Mouse (Mus musculus) gastrocnemius, adult 18-20 months (tissue): ENCODE measurements around the gene Ppp1r21. TPM values are rescaled to one million over a fixed set of nuclear protein-coding genes. Genes with fewer than 3 reads are reported as not detected.
A peak's percentile ranks its signal among the peaks of the same experiment; 100 is the strongest.

Source experiments
- DNase-seq: peaks from one replicate; pipeline ENCODE4 v3.0.0; 2021; ENCODE audit warnings: low spot score
- long read RNA-seq, 2 experiments: library from polyadenylated mRNA; stranded (forward); transcript quantifications; one replicate each; pipeline ENCODE4 v2.0.0; 2021
- total RNA-seq, 2 experiments: library from RNA; stranded (reverse); gene quantifications; 2 replicates each; pipeline ENCODE4 v1.2.3; 2021

The Ppp1r21 gene
- 1 to 10 TPM; 6.2 TPM for total RNA-seq
- long read RNA-seq, experiment 1, partial matches to known transcripts, result 0 of 2 reads
- long read RNA-seq, experiment 1, other reads (novel, unspliced or antisense), result 0 of 2 reads
- long read RNA-seq, experiment 2, partial matches to known transcripts, result 0 of 1 reads
- long read RNA-seq, experiment 2, other reads (novel, unspliced or antisense), result 1 of 1 reads

GRCm38 (mm10) chr17:88529519-88530235, at the start of gene Ppp1r21:
TSS of gene Ppp1r21 (plus strand) at chr17:88530118.
- peak; percentile 96 for DNase-seq

GRCm38 (mm10) chr17:88480369-88480768, 49.5 kb upstream of the Ppp1r21 start:
- no peak for DNase-seq

DNA sequence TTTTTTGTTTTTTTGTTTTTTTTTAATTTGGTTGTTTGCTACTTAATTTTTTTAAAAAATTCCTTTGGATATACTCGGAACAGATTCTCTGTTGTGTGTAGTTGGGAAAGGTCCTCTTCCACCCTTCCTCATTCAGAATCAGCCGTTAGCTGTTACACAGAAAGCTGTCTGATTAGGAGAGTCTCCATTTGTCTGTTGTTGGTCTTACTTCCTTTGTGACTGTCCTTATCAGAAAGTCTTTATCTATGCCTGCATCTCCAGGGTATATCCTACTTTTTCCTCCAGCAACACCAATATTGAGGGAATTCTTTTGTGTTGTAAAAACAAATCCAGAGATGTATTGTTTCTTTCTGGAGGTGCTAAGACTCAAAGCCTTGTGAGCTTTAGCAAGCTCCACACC, 48.9 kb upstream of the Ppp1r21 start:
- DNase-seq, result no peak

GRCm38 (mm10) chr17:88481587-88481986, 48.3 kb upstream of the Ppp1r21 start:
- no peak for DNase-seq

DNA sequence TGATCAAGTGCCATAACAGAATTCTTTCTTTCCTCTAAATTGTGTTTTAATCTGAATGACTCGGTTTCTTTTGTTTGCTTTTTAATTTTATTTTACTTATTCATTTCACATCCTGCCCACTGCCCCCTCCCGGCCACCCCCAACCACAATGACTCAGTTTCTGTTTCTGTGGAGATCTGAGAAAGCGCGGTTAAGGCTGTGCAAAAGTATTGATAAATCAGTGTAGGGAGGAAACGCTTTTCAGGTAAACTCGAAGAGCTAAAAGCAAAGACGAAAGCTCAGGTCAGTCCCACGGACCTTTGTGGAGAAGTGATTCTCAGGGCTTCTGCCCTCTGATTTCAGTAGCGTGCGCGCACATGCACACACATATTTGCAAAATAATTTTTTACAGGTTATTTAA, 45.4 kb upstream of the Ppp1r21 start:
- no peak for DNase-seq

GRCm38 (mm10) chr17:88484951-88485350, 45.0 kb upstream of the Ppp1r21 start:
- no peak for DNase-seq

DNA sequence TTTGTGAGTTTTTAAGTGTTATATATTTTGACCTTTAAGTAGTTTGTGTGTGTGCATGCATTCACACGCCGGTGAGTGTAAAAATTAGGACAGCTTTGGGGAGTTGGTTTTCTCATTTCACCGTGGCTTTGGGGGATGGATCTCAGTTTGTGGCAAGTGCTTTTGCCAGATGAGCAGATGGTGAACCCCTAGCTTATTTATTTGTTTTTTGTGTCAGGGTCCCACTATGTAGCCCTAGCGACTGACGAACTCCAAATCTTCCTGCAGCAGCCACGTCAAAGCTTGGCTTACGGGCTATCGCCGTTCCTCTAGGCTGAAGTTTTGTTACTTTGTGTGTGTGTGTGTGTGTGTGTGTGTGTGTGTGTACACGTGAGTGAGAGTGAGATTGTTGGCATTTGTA, 39.4 kb upstream of the Ppp1r21 start:
- no peak for DNase-seq

DNA sequence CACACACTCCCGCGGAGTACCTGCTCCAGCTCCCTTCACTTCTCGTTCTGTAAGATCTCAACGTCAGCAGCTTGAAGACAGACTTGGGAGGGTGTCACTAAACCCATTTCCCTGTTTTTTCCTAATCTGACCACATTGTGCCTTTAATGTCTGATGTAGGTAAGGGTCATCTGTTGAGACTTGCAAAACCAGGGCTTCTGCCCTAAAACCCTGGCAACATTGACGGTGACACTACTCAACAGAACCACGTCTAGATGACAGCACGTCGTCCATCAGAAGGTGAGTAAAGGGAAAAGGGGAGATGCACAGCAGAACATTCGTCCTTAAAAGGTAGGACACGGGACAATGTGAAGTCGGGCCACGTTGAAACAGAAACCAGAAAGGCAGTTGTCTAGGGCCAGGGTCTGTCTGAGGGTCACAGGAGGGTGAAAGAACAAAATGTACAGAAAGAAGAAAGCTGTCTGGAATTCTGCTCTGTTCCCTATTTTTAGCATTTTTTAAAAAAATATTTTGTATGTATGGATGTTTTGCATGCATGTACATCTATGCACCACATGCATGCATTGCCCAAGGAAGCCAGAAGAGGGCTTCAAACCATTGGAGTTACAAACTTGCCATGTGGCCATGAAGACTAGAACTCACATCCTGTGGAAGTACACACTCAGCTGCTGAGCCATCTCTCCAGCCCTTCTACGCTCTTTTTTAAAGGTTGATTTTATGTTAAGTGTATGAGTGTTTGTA, 38.4 kb upstream of the Ppp1r21 start:
- DNase-seq, result no peak

DNA sequence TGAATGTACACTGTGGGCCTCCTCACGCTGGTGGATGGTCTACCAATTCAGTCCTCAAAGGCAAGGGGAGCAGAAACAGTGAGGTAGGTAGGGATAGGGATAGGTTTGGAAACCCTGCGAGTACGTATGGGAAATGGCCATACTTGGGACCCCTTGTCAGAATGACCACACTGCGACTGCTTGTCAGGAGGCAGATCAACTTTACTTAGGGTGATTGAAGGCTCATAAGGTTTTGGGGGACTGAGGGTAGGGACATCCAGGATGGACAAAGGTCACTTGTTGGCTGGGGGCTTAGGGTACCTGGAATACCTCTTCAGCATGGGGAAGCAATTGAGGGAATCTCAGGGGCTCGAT, 37.8 kb upstream of the Ppp1r21 start:
- DNase-seq, result no peak

DNA sequence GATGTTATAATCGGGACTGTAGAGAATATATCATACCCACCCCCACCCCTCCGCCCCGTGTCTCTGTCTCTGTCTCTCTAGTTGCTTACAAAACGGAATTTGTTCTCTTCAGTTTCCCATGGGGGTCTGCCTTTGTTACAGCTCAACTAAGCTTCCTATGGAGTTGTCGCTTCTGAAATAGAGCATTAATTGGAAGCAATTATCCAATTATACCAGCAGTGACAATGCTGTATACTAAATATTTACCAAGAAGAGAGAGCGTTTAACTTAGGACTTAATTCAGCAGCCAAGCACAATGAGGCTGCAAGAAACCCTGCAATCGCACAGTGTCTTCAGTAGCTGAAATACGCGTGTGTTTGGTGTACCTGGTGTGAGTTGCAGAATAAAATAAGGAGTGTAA, 36.4 kb upstream of the Ppp1r21 start:
- no peak for DNase-seq

- no peak for DNase-seq
Observed at GRCm38 (mm10) chr17:88494121-88494771, 35.7 kb upstream of the Ppp1r21 start.

DNA sequence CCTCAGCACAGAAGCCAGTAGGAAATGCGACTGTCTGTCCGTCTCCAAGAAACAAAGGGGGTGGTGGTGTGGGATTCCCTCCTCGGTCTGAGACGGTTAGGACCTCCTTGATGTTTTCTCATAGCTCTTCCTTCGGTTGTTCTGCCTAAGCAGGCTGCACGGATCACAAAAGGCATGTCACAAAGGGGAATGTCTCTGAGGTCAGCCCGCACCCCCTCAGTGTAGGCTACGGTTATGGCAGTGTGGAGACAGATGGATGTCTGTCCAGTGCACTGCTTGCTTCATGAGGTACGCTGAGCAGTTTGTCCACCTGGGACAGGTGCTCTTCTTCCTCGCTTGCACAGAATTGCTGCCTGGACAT, 35.2 kb upstream of the Ppp1r21 start:
- DNase-seq, result no peak

- DNase-seq, result no peak
Observed at GRCm38 (mm10) chr17:88498090-88498682, 31.7 kb upstream of the Ppp1r21 start.

DNA sequence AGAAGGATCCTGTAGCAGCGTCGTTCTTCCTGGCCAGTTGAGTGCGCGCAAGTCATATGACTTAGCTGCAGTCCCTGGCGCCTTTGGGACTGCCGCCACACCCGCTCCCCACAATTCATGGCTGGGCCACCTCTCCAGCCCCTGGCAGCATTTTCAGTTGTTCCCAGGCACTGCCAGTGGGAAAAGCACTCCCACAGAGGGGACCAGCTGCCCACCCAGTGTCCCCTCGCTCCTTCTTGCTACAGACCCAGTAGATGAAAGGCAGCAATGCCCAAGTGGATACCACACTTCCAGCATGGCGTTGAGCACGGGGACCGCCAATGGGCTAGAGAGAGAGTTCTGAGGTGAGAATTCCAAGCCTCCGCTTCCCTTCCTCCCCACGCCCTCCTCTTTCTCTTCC, 25.9 kb upstream of the Ppp1r21 start:
- no peak for DNase-seq

- DNase-seq, result no peak
Observed at GRCm38 (mm10) chr17:88505275-88505723, 24.6 kb upstream of the Ppp1r21 start.

GRCm38 (mm10) chr17:88505941-88506340, 24.0 kb upstream of the Ppp1r21 start:
- DNase-seq, result no peak

GRCm38 (mm10) chr17:88507376-88507775, 22.5 kb upstream of the Ppp1r21 start:
- no peak for DNase-seq

- DNase-seq, result peak; percentile 32
Observed at GRCm38 (mm10) chr17:88508846-88509508, 20.9 kb upstream of the Ppp1r21 start.

GRCm38 (mm10) chr17:88509999-88510398, 19.9 kb upstream of the Ppp1r21 start:
- DNase-seq, result no peak

GRCm38 (mm10) chr17:88511095-88511551, 18.8 kb upstream of the Ppp1r21 start:
- DNase-seq, result peak; percentile 75

DNA sequence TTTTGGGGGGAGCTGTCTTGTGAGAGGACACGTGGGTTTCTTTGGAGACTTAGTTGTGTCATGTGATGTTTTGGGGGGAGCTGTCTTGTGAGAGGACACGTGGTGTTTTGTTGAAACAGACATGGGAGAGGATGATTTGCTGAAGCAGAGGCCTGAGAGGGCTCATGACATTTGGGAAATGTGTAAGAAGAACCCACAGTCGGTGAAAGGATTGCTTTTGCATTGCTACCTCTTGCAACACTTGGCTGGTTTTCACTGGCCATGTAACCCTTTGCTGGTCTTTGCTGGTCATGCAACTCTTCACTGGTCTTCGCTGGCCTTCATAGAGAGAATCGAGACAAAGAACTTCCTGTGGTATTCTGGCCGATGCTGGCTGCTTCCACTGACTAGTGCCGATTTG, 13.4 kb upstream of the Ppp1r21 start:
- no peak for DNase-seq
